Mouse (Mus musculus) hindbrain, embryonic 11.5 days (tissue): ENCODE results near the gene Fhdc1. TPM values are rescaled to one million over a fixed set of nuclear protein-coding genes. Genes with fewer than 3 reads are reported as not detected.
A peak's percentile ranks its signal among the peaks of the same experiment; 100 is the strongest.

Experiments used
- ATAC-seq: fragments of 200-750 bp; cut with Nextera tagmentation; 2 replicates; pipeline ENCODE4 v1.8.0; 2017; ENCODE audit warnings: mild to moderate bottlenecking, moderate TSS enrichment, moderate library complexity; ENCODE audit not compliant: low FRiP score
- DNase-seq: peaks from one replicate; pipeline ENCODE4 v3.0.0-alpha.2; 2015; ENCODE audit warnings: low spot score
- H3K27ac ChIP-seq: fragments of 300-500 bp; sonication (generic); 2 replicates; pipeline ENCODE4 v1.5.1; 2014; ENCODE audit warnings: mild to moderate bottlenecking, low read depth, low read length
- H3K27me3 ChIP-seq: fragments of 300-500 bp; sonication (generic); 2 replicates; pipeline ENCODE4 v1.6.1; 2014; ENCODE audit warnings: mild to moderate bottlenecking, low read length, moderate library complexity, mixed read lengths; ENCODE audit not compliant: control insufficient read depth, insufficient read depth
- H3K36me3 ChIP-seq: fragments of 300-500 bp; sonication (generic); 2 replicates; pipeline ENCODE4 v1.6.1; 2014; ENCODE audit warnings: mild to moderate bottlenecking, low read length, moderate library complexity, mixed read lengths; ENCODE audit not compliant: control insufficient read depth, insufficient read depth
- H3K4me1 ChIP-seq: fragments of 300-500 bp; sonication (generic); replicated peaks from 2 replicates; pipeline ENCODE4 v1.6.1; 2014; ENCODE audit warnings: low read length, mixed read lengths; ENCODE audit not compliant: control insufficient read depth, insufficient read depth
- H3K4me2 ChIP-seq: fragments of 300-500 bp; sonication (generic); replicated peaks from 2 replicates; pipeline ENCODE4 v1.6.1; 2014; ENCODE audit warnings: mild to moderate bottlenecking, low read depth, low read length
- H3K4me3 ChIP-seq: fragments of 300-500 bp; sonication (generic); 2 replicates; pipeline ENCODE4 v1.5.1; 2014; ENCODE audit warnings: low read depth, low read length
- H3K9ac ChIP-seq: fragments of 300-500 bp; sonication (generic); 2 replicates; pipeline ENCODE4 v1.6.1; 2014; ENCODE audit warnings: low read depth, low read length
- H3K9me3 ChIP-seq: fragments of 300-500 bp; sonication (generic); 2 replicates; pipeline ENCODE4 v1.6.1; 2016; ENCODE audit warnings: low read length; ENCODE audit not compliant: control insufficient read depth
- WGBS: fragments of 180-500 bp; shearing (Covaris S2); extraction: QIAGEN DNeasy Blood & Tissue Kit; methylation state at CpG from one replicate; pipeline ENCODE4 v1.1.7; 2014; 5-methylcytosine and 5-hydroxymethylcytosine counted together
- polyA plus RNA-seq: library from polyadenylated mRNA; unstranded; fragments of >200 nt; fragmentation: Nextera tagmentation; extraction: Ambion mirVana; gene quantifications from 2 replicates; pipeline ENCODE4 v1.2.1, GENCODE M21; 2014

Gene Fhdc1
- polyA plus RNA-seq, 1 experiment from 2014 or later, result 3.3 TPM

- WGBS, result 32% methylated on average over 11 of the region's 11 CpGs
- H3K9me3 ChIP-seq, result no peaks in the 10 kb centered on the region
- H3K4me2 ChIP-seq, result no peak overlapping the region
- ATAC-seq (peak; percentile 25; the same call in 1 of the 2 replicates), DNase-seq (peak; percentile 56)
- H3K27me3 ChIP-seq, result no peaks in the 10 kb centered on the region
- no peaks in the 10 kb centered on the region for H3K36me3 ChIP-seq
- H3K4me3 ChIP-seq, result no peak overlapping the region
- H3K9ac ChIP-seq, result no peak overlapping the region
- no peak overlapping the region for H3K27ac ChIP-seq
- no peaks in the 10 kb centered on the region for H3K4me1 ChIP-seq
Observed at GRCm38 (mm10) chr3:84435288-84436043, 44.8 kb downstream of the Fhdc1 start.

GRCm38 (mm10) chr3:84432797-84433445 is 47.3 kb downstream of the Fhdc1 start:
- Histone ChIP-seq H3K4me1 (0 out of 2 replicates have a peak, but pooled peaks cover 2% of the 10 kb centered on the region), H3K27me3 (no peaks in the 10 kb centered on the region), H3K4me3 (no peak overlapping the region), H3K4me2 (no peak overlapping the region), H3K27ac (no peak overlapping the region), H3K9me3 (no peaks in the 10 kb centered on the region), H3K36me3 (no peaks in the 10 kb centered on the region), H3K9ac (no peak overlapping the region)
- ATAC-seq (peak; percentile 30; the same call in 1 of the 2 replicates), DNase-seq (peak; percentile 34)
- WGBS, result 51% methylated on average over 10 of the region's 10 CpGs

GRCm38 (mm10) chr3:84431257-84431656 is 49.0 kb downstream of the Fhdc1 start:
- 70% methylated on average over 5 of the region's 5 CpGs for WGBS
- Histone ChIP-seq H3K4me1 (0 out of 2 replicates have a peak, but pooled peaks cover 2% of the 10 kb centered on the region), H3K27me3 (no peaks in the 10 kb centered on the region), H3K9ac (no peak overlapping the region), H3K4me2 (no peak overlapping the region), H3K9me3 (no peaks in the 10 kb centered on the region), H3K27ac (no peak overlapping the region), H3K36me3 (no peaks in the 10 kb centered on the region), H3K4me3 (no peak overlapping the region)
- ATAC-seq (no peak), DNase-seq (no peak)

GRCm38 (mm10) chr3:84430152-84430551 is 50.1 kb downstream of the Fhdc1 start:
- Histone ChIP-seq H3K36me3 (no peaks in the 10 kb centered on the region), H3K4me3 (no peak overlapping the region), H3K4me2 (no peak overlapping the region), H3K9ac (no peak overlapping the region), H3K27ac (no peak overlapping the region), H3K9me3 (no peaks in the 10 kb centered on the region), H3K27me3 (no peaks in the 10 kb centered on the region), H3K4me1 (0 out of 2 replicates have a peak, but pooled peaks cover 2% of the 10 kb centered on the region)
- ATAC-seq, result no peak
- WGBS, result 38% methylated on average over 2 of the region's 2 CpGs
- DNase-seq, result no peak

GRCm38 (mm10) chr3:84428994-84429725 is 51.1 kb downstream of the Fhdc1 start:
- DNase-seq, result no peak
- no peak for ATAC-seq
- Histone ChIP-seq H3K36me3 (no peaks in the 10 kb centered on the region), H3K4me2 (no peak overlapping the region), H3K4me1 (peaks cover 2% of the 10 kb centered on the region; the same call in 1 of the 2 replicates), H3K4me3 (no peak overlapping the region), H3K9me3 (no peaks in the 10 kb centered on the region), H3K27ac (no peak overlapping the region), H3K27me3 (no peaks in the 10 kb centered on the region), H3K9ac (no peak overlapping the region)
- 92% methylated on average over 12 of the region's 12 CpGs for WGBS

- Histone ChIP-seq H3K4me2 (no peak overlapping the region), H3K4me1 (peaks cover 2% of the 10 kb centered on the region; the same call in 1 of the 2 replicates), H3K27me3 (no peaks in the 10 kb centered on the region), H3K4me3 (no peak overlapping the region), H3K9me3 (no peaks in the 10 kb centered on the region), H3K27ac (no peak overlapping the region), H3K9ac (no peak overlapping the region), H3K36me3 (no peaks in the 10 kb centered on the region)
- no peak for DNase-seq
- WGBS, result 87% methylated on average over 5 of the region's 5 CpGs
- ATAC-seq, result no peak
Observed at GRCm38 (mm10) chr3:84427779-84428178, 52.5 kb downstream of the Fhdc1 start.

- no peak for ATAC-seq
- WGBS, result 77% methylated on average over 5 of the region's 5 CpGs
- Histone ChIP-seq H3K9me3 (no peaks in the 10 kb centered on the region), H3K4me1 (no peaks in the 10 kb centered on the region; the same call in 1 of the 2 replicates), H3K27ac (no peak overlapping the region), H3K4me2 (no peak overlapping the region), H3K9ac (no peak overlapping the region), H3K4me3 (no peak overlapping the region), H3K36me3 (no peaks in the 10 kb centered on the region), H3K27me3 (no peaks in the 10 kb centered on the region)
- no peak for DNase-seq
Observed at GRCm38 (mm10) chr3:84422340-84422739, 57.9 kb downstream of the Fhdc1 start.

GRCm38 (mm10) chr3:84413868-84414267 is 66.4 kb downstream of the Fhdc1 start:
- H3K27ac ChIP-seq, result no peak overlapping the region
- WGBS, result 76% methylated on average over 4 of the region's 4 CpGs
- no peak overlapping the region for H3K4me2 ChIP-seq
- DNase-seq, result no peak
- ATAC-seq, result no peak
- H3K9ac ChIP-seq, result no peak overlapping the region
- H3K4me1 ChIP-seq, result 0 out of 2 replicates have a peak, but pooled peaks cover 2% of the 10 kb centered on the region
- no peaks in the 10 kb centered on the region for H3K27me3 ChIP-seq
- H3K9me3 ChIP-seq, result no peaks in the 10 kb centered on the region
- H3K4me3 ChIP-seq, result no peak overlapping the region
- no peaks in the 10 kb centered on the region for H3K36me3 ChIP-seq
